Mouse (Mus musculus): ENCODE data around the gene Neurod2. TPM values are rescaled to one million over a fixed set of nuclear protein-coding genes. Genes with fewer than 3 reads are reported as not detected.
A peak's percentile ranks its signal among the peaks of the same experiment; 100 is the strongest.

Neurod2 gene
- polyA plus RNA-seq, 1 experiment from 2014 or later = 64.1 TPM

DNA sequence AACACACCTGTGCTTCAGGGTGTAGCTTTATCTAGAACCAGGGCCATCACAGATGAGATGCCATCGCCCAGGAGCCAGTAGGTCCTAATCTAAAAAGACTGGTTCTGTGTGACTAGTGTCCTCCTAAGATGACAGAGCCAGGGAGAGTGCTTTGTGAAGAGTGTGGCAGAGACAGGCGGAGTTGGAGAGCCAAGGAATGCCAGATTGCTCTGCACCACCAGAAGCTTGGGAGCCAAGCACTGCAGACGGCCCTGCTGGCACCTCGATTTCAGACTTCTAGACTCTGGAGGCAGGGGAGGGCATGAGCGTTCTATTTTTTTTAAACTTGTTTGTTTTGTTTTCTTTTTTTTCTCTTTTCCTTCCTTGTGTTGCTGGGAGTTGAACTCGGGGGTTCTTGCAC, 39.9 kb upstream of the Neurod2 start:
- Histone ChIP-seq H3K9ac (ENCODE audit: low read length) (no peak overlapping the region), H3K27ac (ENCODE audit: low read depth, low read length) (peak overlapping the region; percentile 49), H3K36me3 (ENCODE audit: control insufficient read depth, insufficient read depth, low read length) (peaks cover under 1% of the 10 kb centered on the region), H3K4me2 (ENCODE audit: low read length) (no peak overlapping the region), H3K4me3 (ENCODE audit: low read depth, low read length) (no peak overlapping the region), H3K4me1 (ENCODE audit: control insufficient read depth, insufficient read depth, low read length) (peaks cover 18% of the 10 kb centered on the region), H3K27me3 (replicated peaks; ENCODE audit: control insufficient read depth, insufficient read depth, low read length) (no peaks in the 10 kb centered on the region), H3K9me3 (replicated peaks; ENCODE audit: control insufficient read depth, low read length) (no peaks in the 10 kb centered on the region)
- peak; percentile 51; the same call in 1 of the 2 replicates for ATAC-seq
- WGBS = 64% methylated on average over 6 of the region's 6 CpGs
- peak; percentile 71 for DNase-seq (ENCODE audit: low spot score)

DNA sequence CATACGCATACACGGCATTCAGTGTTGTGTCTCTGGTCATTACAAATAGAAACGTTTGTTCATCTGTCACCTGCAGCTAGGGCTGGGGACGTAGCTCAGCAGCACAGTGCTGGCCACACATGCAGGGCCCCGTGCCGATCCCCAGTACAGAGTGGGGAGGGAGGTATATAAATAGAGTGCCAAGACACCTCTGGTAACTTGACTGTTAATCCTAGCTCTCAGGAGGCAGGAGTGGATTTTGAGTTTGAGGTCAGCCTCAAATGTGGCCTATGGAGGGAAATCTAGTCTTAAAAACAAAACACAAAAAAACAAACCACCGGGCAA, 38.4 kb upstream of the Neurod2 start:
- no peaks in the 10 kb centered on the region for H3K27me3 ChIP-seq (replicated peaks; ENCODE audit: control insufficient read depth, insufficient read depth, low read length)
- DNase-seq (ENCODE audit: low spot score) = no peak
- H3K9me3 ChIP-seq (replicated peaks; ENCODE audit: control insufficient read depth, low read length) = no peaks in the 10 kb centered on the region
- 89% methylated on average over 7 of the region's 7 CpGs for WGBS
- peaks cover 18% of the 10 kb centered on the region for H3K4me1 ChIP-seq (ENCODE audit: control insufficient read depth, insufficient read depth, low read length)
- H3K9ac ChIP-seq (ENCODE audit: low read length) = no peak overlapping the region
- no peak overlapping the region for H3K4me2 ChIP-seq (ENCODE audit: low read length)
- H3K4me3 ChIP-seq (ENCODE audit: low read depth, low read length) = no peak overlapping the region
- no peak overlapping the region for H3K27ac ChIP-seq (ENCODE audit: low read depth, low read length)
- H3K36me3 ChIP-seq (ENCODE audit: control insufficient read depth, insufficient read depth, low read length) = no peaks in the 10 kb centered on the region
- ATAC-seq = no peak

DNA sequence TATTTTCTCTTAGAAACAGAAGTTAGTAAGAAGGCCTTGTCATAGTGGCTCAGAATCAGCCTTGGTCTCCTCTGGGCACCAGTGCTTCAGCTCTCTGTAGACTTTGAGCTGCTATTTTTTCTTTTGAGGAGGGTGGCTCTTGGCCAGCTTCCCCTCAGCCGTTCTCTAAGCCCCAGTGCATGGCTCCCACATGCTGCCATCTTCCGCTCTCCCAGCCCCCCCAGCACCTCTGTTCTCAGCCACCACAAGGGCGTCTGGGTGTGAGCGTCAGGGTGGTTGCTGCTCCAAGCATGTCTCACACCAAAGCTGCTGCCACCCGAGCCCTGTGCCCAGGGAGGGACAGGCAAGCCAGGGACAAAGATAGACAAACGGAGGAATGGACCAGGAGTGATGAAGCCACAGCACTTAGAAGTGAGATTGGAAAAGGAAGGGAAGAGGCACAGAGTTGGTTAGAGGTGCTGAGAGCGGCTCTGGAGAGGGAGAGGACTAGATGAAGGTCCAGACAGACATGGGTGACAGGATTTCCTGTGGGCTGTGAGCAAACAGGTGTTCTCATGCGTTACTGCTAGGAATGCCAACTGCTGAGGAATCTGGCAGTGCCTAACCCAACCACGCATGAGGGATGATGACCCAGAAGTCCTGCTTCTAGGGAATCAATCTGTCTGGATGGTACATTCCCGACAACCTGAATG, 37.9 kb upstream of the Neurod2 start:
- ATAC-seq = no peak
- Histone ChIP-seq H3K27me3 (replicated peaks; ENCODE audit: control insufficient read depth, insufficient read depth, low read length) (no peaks in the 10 kb centered on the region), H3K27ac (ENCODE audit: low read depth, low read length) (no peak overlapping the region)

DNA sequence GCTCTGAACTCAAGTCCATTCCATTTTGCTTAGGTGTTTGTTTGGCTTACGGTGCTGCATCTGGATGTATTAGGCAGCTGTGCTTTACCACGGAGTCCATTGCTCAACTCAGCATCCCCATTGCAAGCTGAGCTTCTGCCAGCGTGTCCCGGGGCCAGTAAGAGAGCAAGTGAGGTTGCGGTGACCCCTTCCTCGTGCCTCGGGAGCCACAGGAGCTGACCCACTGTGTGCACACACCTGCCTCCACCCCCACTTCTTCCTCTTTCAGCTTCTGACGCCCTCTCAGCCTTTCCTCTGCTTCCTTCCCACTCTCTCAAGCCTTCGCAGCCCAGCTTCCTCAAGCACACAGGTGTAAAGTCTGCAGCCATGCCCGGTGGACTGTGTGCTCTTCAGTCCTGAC, 36.8 kb upstream of the Neurod2 start:
- no peaks in the 10 kb centered on the region for H3K27me3 ChIP-seq (replicated peaks; ENCODE audit: control insufficient read depth, insufficient read depth, low read length)
- WGBS = 83% methylated on average over 10 of the region's 10 CpGs
- H3K4me2 ChIP-seq (ENCODE audit: low read length) = no peak overlapping the region
- no peak overlapping the region for H3K27ac ChIP-seq (ENCODE audit: low read depth, low read length)
- H3K4me3 ChIP-seq (ENCODE audit: low read depth, low read length) = no peak overlapping the region
- no peak overlapping the region for H3K9ac ChIP-seq (ENCODE audit: low read length)
- peaks cover 9% of the 10 kb centered on the region for H3K4me1 ChIP-seq (ENCODE audit: control insufficient read depth, insufficient read depth, low read length)
- ATAC-seq (no peak), DNase-seq (ENCODE audit: low spot score) (no peak)
- no peaks in the 10 kb centered on the region for H3K9me3 ChIP-seq (replicated peaks; ENCODE audit: control insufficient read depth, low read length)
- no peaks in the 10 kb centered on the region for H3K36me3 ChIP-seq (ENCODE audit: control insufficient read depth, insufficient read depth, low read length)

More for the DNA sequence above, 37.9 kb upstream of the Neurod2 start:
- H3K4me2 ChIP-seq (ENCODE audit: low read length) = no peak overlapping the region
- no peak overlapping the region for H3K4me3 ChIP-seq (ENCODE audit: low read depth, low read length)
- WGBS = 79% methylated on average over 10 of the region's 10 CpGs
- peaks cover 18% of the 10 kb centered on the region for H3K4me1 ChIP-seq (ENCODE audit: control insufficient read depth, insufficient read depth, low read length)
- H3K9me3 ChIP-seq (replicated peaks; ENCODE audit: control insufficient read depth, low read length) = no peaks in the 10 kb centered on the region
- H3K9ac ChIP-seq (ENCODE audit: low read length) = no peak overlapping the region
- no peak for DNase-seq (ENCODE audit: low spot score)
- no peaks in the 10 kb centered on the region for H3K36me3 ChIP-seq (ENCODE audit: control insufficient read depth, insufficient read depth, low read length)

DNA sequence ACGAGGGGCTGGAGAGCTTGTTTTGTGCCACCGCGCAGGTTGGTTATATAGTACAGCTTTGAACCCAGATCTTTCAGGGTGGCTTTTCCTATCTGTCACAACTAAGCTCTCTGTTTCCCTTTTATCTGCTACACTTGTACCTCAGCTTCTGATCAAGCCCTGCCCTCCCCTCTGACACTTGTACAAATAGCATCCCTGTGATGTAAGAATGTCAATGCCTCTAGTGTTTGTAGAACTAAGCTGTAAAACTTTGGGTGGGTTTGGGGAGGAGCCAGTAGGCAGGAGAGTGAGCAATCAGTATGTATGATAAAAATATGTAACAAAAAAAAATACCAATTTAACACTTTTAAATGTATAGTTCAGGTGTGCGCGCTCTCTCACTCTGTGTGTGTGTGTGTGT, 35.0 kb upstream of the Neurod2 start:
- no peak overlapping the region for H3K4me3 ChIP-seq (ENCODE audit: low read depth, low read length)
- no peak overlapping the region for H3K9ac ChIP-seq (ENCODE audit: low read length)
- no peak overlapping the region for H3K27ac ChIP-seq (ENCODE audit: low read depth, low read length)
- WGBS = 92% methylated on average over 5 of the region's 5 CpGs
- H3K4me2 ChIP-seq (ENCODE audit: low read length) = no peak overlapping the region
- no peaks in the 10 kb centered on the region for H3K36me3 ChIP-seq (ENCODE audit: control insufficient read depth, insufficient read depth, low read length)
- DNase-seq (ENCODE audit: low spot score) = no peak
- no peaks in the 10 kb centered on the region for H3K9me3 ChIP-seq (replicated peaks; ENCODE audit: control insufficient read depth, low read length)
- ATAC-seq = no peak
- H3K27me3 ChIP-seq (replicated peaks; ENCODE audit: control insufficient read depth, insufficient read depth, low read length) = no peaks in the 10 kb centered on the region
- peaks cover 6% of the 10 kb centered on the region for H3K4me1 ChIP-seq (ENCODE audit: control insufficient read depth, insufficient read depth, low read length)

DNA sequence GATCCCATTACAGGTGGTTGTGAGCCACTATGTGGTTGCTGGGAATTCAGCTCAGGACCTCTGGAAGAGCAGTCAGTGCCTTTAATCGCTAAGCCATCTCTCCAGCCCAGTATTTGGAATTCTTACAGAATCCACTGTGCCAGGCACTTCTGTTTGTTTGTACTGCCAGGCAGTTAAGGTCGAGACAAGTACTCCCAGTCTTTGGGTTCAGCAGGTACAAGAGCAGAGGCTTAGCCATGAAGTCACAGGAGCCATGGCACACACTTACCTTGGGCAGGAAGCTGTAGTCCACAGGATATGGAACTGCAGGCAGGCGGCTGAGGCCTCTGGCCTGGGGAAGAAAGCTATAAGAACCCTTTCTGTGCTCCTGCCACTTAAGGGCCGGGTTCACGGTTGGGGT, 34.4 kb upstream of the Neurod2 start:
- Histone ChIP-seq H3K4me3 (ENCODE audit: low read depth, low read length) (no peak overlapping the region), H3K36me3 (ENCODE audit: control insufficient read depth, insufficient read depth, low read length) (no peaks in the 10 kb centered on the region), H3K9ac (ENCODE audit: low read length) (no peak overlapping the region), H3K27me3 (replicated peaks; ENCODE audit: control insufficient read depth, insufficient read depth, low read length) (no peaks in the 10 kb centered on the region), H3K9me3 (replicated peaks; ENCODE audit: control insufficient read depth, low read length) (no peaks in the 10 kb centered on the region), H3K4me2 (ENCODE audit: low read length) (no peak overlapping the region), H3K4me1 (ENCODE audit: control insufficient read depth, insufficient read depth, low read length) (peaks cover 12% of the 10 kb centered on the region), H3K27ac (ENCODE audit: low read depth, low read length) (no peak overlapping the region)
- 83% methylated on average over 5 of the region's 5 CpGs for WGBS
- DNase-seq (ENCODE audit: low spot score) = no peak
- ATAC-seq = no peak

DNA sequence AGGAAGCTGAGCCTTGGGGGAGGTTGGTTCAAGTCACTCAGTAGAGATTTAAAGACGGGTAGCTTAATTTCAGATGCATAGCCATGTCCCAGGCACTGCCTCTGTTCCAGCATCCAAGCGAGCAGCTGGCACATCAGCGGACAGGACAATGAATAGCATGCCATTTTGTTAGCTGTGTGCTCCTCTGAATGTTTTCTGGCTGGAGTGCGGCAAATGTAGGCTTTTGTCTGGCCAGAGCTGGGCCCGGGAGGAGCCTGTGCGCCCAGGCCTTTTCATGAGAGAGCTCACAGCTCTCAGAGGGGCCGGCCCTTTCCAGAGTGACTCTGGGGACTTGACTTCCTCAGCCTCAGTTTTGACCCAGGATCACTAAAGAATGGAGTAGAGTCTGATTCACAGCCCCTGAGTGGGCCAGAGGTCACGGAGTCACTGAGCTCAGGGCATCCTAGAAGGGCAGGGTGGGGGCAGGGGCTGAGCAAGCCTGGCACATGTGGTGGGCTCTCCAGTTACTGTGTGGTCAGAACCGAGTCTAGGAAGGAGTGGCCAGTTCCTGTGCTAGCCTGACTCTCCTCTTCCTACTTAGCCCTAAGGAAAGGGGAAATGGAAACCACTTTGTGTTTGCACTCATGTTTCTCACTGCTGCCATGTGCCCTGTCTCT, 31.5 kb upstream of the Neurod2 start:
- Histone ChIP-seq H3K9ac (ENCODE audit: low read length) (peak overlapping the region; percentile 29; the same call in 1 of the 2 replicates), H3K4me2 (ENCODE audit: low read length) (peak overlapping the region; percentile 16; the same call in 1 of the 2 replicates), H3K4me1 (ENCODE audit: control insufficient read depth, insufficient read depth, low read length) (peaks cover 16% of the 10 kb centered on the region), H3K27ac (ENCODE audit: low read depth, low read length) (no peak overlapping the region; the same call in 1 of the 2 replicates), H3K4me3 (ENCODE audit: low read depth, low read length) (no peak overlapping the region), H3K27me3 (replicated peaks; ENCODE audit: control insufficient read depth, insufficient read depth, low read length) (no peaks in the 10 kb centered on the region), H3K36me3 (ENCODE audit: control insufficient read depth, insufficient read depth, low read length) (no peaks in the 10 kb centered on the region), H3K9me3 (replicated peaks; ENCODE audit: control insufficient read depth, low read length) (no peaks in the 10 kb centered on the region)
- DNase-seq (ENCODE audit: low spot score) (no peak), ATAC-seq (no peak)
- WGBS = 51% methylated on average over 9 of the region's 9 CpGs

DNA sequence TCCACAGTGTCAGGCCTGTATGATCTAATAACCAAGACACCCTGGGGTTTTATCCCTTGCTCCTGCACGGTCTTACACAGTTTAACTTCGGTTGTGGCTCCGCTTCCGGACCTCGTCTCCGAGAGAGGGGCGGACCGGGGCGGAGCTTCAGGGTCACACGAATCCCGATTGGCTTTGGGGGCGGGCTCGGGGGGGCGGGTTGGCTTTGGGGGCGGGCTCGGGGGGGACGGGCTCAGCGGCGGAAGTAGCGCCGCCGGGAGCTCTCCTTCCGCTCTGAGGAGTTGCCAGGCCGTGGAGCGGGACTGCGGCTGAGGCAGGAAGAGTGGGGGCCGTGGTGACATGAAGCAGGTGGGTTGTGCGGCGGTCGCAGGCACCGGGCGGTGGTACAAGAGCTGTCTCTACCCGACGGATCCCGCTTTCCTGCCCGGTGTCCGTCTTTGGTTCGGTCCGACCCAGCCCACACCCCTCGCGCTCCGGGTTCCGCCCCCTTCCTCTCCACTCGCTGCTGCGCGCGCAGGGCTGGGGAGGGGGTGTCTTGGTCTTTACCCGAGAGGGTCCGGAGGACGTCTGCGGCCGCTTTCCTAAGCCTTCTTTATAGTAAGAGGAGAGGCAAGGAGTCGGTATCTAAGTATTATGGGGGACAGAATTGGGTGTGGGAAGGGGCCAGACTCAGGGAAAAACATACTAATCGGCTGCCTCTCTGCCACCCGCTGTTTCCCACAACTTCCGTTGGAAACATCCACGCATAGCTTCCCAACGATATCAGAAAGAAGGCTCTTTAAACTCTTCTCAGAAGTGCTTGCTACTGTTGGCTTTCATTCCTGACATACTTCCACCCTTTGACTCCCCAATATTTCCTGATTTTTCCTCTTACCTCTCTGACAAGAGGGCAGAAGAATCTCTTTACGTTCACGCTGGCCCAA, 29.0 kb upstream of the Neurod2 start, which contains the start of gene Stard3:
Gene Stard3 (plus strand): TSS at position 208 of the 923 bp plus-strand sequence.
- DNase-seq (ENCODE audit: low spot score) = peak; percentile 94
- Histone ChIP-seq H3K4me1 (ENCODE audit: control insufficient read depth, insufficient read depth, low read length) (peaks cover 16% of the 10 kb centered on the region), H3K27me3 (replicated peaks; ENCODE audit: control insufficient read depth, insufficient read depth, low read length) (no peaks in the 10 kb centered on the region), H3K27ac (ENCODE audit: low read depth, low read length) (peak within 1 kb of the TSS; percentile 66; the same call in 1 of the 2 replicates), H3K36me3 (ENCODE audit: control insufficient read depth, insufficient read depth, low read length) (no peaks in the 10 kb centered on the region), H3K4me3 (ENCODE audit: low read depth, low read length) (peak within 1 kb of the TSS; percentile 68), H3K9ac (ENCODE audit: low read length) (peak within 1 kb of the TSS; percentile 75), H3K9me3 (replicated peaks; ENCODE audit: control insufficient read depth, low read length) (no peaks in the 10 kb centered on the region), H3K4me2 (ENCODE audit: low read length) (peak within 1 kb of the TSS; percentile 91)
- ATAC-seq = peak; percentile 90
- under 1% methylated on average over 59 of the region's 60 CpGs for WGBS

Data from forebrain, embryonic 14.5 days (tissue).